Mouse (Mus musculus) liver, postnatal 0 days (tissue): ENCODE measurements around the gene Hist1h2ak. TPM values are rescaled to one million over a fixed set of nuclear protein-coding genes. Genes with fewer than 3 reads are reported as not detected.
"Not testable (repeated sequence)": the region's sequence is repeated elsewhere in the genome, so short reads cannot be mapped to it uniquely, and the experiment has no call there.

Experiments
- ATAC-seq: fragments of 200-750 bp; cut with Nextera tagmentation; 2 replicates; pipeline ENCODE4 v1.8.0; 2017; ENCODE audit warnings: mild to moderate bottlenecking, moderate library complexity
- DNase-seq: peaks from one replicate; pipeline ENCODE4 v3.0.0-alpha.2; 2016
- H3K27ac ChIP-seq: fragments of 300-500 bp; sonication (generic); 2 replicates; pipeline ENCODE4 v1.5.1; 2014; ENCODE audit warnings: antibody characterized with exemption, moderate library complexity, mild to moderate bottlenecking, low read depth
- H3K27me3 ChIP-seq: fragments of 300-500 bp; sonication (generic); 2 replicates; pipeline ENCODE4 v1.6.1; 2014; ENCODE audit warnings: low read length, control low read depth, mixed read lengths; ENCODE audit not compliant: insufficient read depth
- H3K36me3 ChIP-seq: fragments of 300-500 bp; sonication (generic); replicated peaks from 2 replicates; pipeline ENCODE4 v1.6.1; 2014; ENCODE audit warnings: mild to moderate bottlenecking, control low read depth, low read length, moderate library complexity, mixed read lengths; ENCODE audit not compliant: insufficient read depth
- H3K4me1 ChIP-seq: fragments of 300-500 bp; sonication (generic); 2 replicates; pipeline ENCODE4 v1.6.1; 2014; ENCODE audit warnings: antibody characterized with exemption, mild to moderate bottlenecking, control low read depth; ENCODE audit not compliant: insufficient read depth
- H3K4me2 ChIP-seq: fragments of 300-500 bp; sonication (generic); 2 replicates; pipeline ENCODE4 v1.6.1; 2014; ENCODE audit warnings: low read depth, mild to moderate bottlenecking, low read length, moderate library complexity, mixed read lengths
- H3K4me3 ChIP-seq: fragments of 300-500 bp; sonication (generic); 2 replicates; pipeline ENCODE4 v1.5.1; 2014; ENCODE audit warnings: low read depth, low read length
- H3K9ac ChIP-seq: fragments of 300-500 bp; sonication (generic); replicated peaks from 2 replicates; pipeline ENCODE4 v1.6.1; 2014; ENCODE audit warnings: mild to moderate bottlenecking, moderate library complexity
- H3K9me3 ChIP-seq: fragments of 300-500 bp; sonication (generic); 2 replicates; pipeline ENCODE4 v1.6.1; 2016; ENCODE audit warnings: mild to moderate bottlenecking, control low read depth, low read length, mixed read lengths
- CTCF ChIP-seq: sonication (generic); IDR thresholded peaks from 2 replicates; pipeline ENCODE4 v1.5.1; 2016; ENCODE audit warnings: antibody characterized with exemption, low read depth
- EP300 ChIP-seq: IDR thresholded peaks from 2 replicates; pipeline ENCODE4 v1.6.1; 2016; ENCODE audit warnings: antibody characterized with exemption, low read depth, mild to moderate bottlenecking
- WGBS: fragments of 180-500 bp; shearing (Covaris S2); extraction: QIAGEN DNeasy Blood & Tissue Kit; methylation state at CpG from one replicate; pipeline ENCODE4 v1.1.7; 2014; ENCODE audit not compliant: insufficient replicate concordance; 5-methylcytosine and 5-hydroxymethylcytosine counted together
- polyA plus RNA-seq: library from polyadenylated mRNA; unstranded; fragments of >200 nt; fragmentation: Nextera tagmentation; extraction: Ambion mirVana; gene quantifications from 2 replicates; pipeline ENCODE4 v1.2.1, GENCODE M21; 2015

Gene Hist1h2ak
- polyA plus RNA-seq, 1 experiment from 2014 or later = 62.3 TPM

DNA sequence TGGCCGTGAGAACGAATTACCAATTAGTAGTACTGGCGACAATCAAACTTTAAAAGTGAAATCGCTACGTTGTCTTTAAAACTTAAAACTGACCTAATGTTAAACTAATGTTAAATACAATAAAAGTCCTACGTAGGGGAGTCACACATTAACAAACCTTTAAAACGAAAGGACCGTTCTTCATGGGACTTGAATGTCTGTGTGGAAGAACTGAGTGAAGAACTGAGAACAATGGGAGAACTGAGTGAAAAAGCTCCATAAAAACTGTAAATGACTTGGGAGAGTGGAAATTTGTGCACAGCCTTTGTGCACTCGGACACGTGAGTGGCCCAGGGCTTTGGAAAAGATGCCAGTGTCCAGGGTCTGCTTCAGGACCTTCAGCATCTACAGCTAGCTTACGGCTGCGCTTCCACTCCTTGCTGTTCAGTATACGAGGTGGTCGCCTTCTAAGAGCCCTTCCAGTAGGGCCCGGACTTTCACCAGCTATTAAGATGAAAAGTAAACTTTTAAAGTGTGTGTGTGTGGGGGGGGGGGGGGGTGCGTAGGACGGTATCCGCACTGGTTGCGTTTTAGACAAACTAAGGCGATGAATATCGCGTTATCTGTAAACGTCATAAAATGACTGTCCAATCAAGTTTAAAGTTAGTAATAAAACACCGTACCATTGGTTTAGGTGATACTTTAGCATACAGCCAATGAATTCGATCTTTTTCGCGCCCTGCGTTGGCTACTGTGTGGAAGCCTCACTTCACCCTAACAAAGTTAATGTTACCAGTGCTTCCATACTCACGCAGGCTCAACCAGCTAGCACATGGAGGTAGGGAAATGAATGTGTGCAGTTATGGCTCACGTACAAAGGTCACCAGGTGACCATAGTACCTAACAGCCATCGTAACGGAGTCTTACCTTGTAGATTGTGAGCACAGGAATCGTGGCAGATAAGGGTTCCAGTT, 25.5 kb upstream of the Hist1h2ak start:
- no peaks in the 10 kb centered on the region for H3K36me3 ChIP-seq
- TF ChIP-seq CTCF (no peak), EP300 (no peak; the same call in 1 of the 2 replicates)
- peak overlapping the region; percentile 80 for H3K4me2 ChIP-seq
- peak overlapping the region; percentile 61 for H3K4me3 ChIP-seq
- peak overlapping the region; percentile 87 for H3K9ac ChIP-seq
- no peaks in the 10 kb centered on the region for H3K27me3 ChIP-seq
- H3K27ac ChIP-seq = peak overlapping the region; percentile 95
- H3K9me3 ChIP-seq = no peaks in the 10 kb centered on the region
- DNase-seq = peak; percentile 78
- ATAC-seq = peak; percentile 72
- WGBS = 3% methylated on average over 33 of the region's 33 CpGs
- peaks cover 13% of the 10 kb centered on the region for H3K4me1 ChIP-seq

DNA sequence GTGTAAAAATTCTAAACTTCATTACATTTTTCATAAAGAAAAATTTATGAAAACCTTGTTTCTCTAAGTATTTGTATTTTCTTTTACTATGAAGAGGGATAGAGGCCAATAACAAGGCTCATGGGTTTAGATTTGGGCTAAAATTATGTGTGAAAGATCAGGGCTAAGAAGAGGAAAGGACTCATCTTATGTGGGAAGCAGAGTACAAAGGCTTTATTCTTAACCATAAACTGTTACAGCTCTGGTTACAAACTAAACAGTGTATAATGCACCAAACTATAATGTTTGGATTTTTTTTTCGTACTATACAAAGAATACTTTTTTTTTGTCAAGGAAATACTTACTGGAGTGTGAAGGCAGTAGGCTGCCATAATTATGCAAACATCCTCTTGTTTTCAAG, 2.1 kb upstream of the Hist1h2ak start:
- no peaks in the 10 kb centered on the region for H3K9me3 ChIP-seq
- ATAC-seq (no peak), DNase-seq (no peak)
- H3K36me3 ChIP-seq = no peaks in the 10 kb centered on the region
- H3K27ac ChIP-seq = peak overlapping the region; percentile 83
- H3K4me1 ChIP-seq = peaks cover 10% of the 10 kb centered on the region
- TF ChIP-seq CTCF (no peak), EP300 (no peak)
- no peak overlapping the region for H3K9ac ChIP-seq
- peak overlapping the region; percentile 46 for H3K4me3 ChIP-seq
- H3K4me2 ChIP-seq = peak overlapping the region; percentile 70
- H3K27me3 ChIP-seq = no peaks in the 10 kb centered on the region
- 78% methylated on average over 1 of the region's 1 CpGs for WGBS

DNA sequence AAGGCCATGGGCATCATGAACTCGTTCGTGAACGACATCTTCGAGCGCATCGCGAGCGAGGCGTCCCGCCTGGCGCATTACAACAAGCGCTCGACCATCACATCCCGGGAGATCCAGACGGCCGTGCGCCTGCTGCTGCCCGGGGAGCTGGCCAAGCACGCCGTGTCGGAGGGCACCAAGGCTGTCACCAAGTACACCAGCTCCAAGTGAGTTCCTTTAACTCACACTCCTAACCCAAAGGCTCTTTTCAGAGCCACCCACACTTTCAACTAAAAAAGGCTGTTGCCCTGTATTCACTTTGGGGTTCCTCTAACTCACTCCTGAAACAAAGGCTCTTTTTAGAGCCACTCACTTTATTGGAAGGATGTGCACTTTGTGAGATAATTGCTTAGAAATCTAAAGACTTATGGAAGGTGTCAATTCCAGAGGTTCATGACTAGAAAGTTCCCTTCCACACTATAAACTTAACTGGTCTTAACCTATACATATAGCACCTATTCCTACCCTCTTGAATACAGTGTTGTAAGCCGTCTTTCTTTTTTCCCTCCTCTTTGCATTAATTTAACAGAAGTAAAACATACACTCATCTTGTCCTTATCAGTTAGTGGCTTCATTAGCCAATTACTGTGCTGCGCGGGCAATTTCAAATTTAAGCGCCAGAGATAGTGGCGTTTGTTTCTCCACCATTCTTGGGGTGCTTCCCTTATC, 821 bp upstream of the Hist1h2ak start:
- under 1% methylated on average over 15 of the region's 26 CpGs for WGBS
- DNase-seq = peak; percentile 76
- peak; percentile 1; the same call in 1 of the 2 replicates for ATAC-seq

DNA sequence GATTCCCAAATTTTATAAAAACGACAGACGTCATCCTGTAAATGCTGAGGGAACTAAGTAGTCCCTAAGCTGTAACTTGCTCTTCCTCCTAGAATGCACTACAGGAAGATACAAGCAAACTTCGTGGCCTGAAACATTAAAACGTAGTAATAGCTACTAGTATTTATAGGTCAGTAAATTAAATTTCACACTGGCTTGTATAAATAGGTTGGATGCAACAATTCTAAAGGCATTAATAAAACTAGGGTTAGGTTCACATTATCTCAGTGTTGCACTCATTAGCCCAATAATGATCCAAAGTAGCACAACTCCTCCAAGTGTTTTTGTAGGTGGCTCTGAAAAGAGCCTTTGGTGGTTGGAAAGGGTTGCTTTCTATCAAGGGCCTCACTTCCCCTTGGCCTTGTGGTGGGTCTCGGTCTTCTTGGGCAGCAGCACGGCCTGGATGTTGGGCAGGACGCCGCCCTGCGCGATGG, 540 bp downstream of the Hist1h2ak start:
- Histone ChIP-seq H3K9me3 (no peaks in the 10 kb centered on the region), H3K27me3 (no peaks in the 10 kb centered on the region), H3K36me3 (no peaks in the 10 kb centered on the region), H3K4me1 (peaks cover 15% of the 10 kb centered on the region), H3K27ac (peak overlapping the region; percentile 98), H3K4me2 (peak overlapping the region; percentile 67), H3K9ac (peak overlapping the region; percentile 78), H3K4me3 (peak overlapping the region; percentile 46)
- no peak for DNase-seq
- WGBS = 3% methylated on average over 10 of the region's 10 CpGs
- no peak for ATAC-seq
- TF ChIP-seq CTCF = no peak
- TF ChIP-seq EP300 = no peak

More for the DNA sequence above, 821 bp upstream of the Hist1h2ak start:
- peak overlapping the region; percentile 98 for H3K27ac ChIP-seq
- H3K9ac ChIP-seq = peak overlapping the region; percentile 60
- H3K4me1 ChIP-seq = peaks cover 13% of the 10 kb centered on the region
- TF ChIP-seq EP300 = peak; percentile 75; the same call in 1 of the 2 replicates
- not testable (repeated sequence) for H3K9me3 ChIP-seq, H3K27me3 ChIP-seq, H3K36me3 ChIP-seq
- H3K4me2 ChIP-seq = peak overlapping the region; percentile 70
- peak overlapping the region; percentile 46 for H3K4me3 ChIP-seq

DNA sequence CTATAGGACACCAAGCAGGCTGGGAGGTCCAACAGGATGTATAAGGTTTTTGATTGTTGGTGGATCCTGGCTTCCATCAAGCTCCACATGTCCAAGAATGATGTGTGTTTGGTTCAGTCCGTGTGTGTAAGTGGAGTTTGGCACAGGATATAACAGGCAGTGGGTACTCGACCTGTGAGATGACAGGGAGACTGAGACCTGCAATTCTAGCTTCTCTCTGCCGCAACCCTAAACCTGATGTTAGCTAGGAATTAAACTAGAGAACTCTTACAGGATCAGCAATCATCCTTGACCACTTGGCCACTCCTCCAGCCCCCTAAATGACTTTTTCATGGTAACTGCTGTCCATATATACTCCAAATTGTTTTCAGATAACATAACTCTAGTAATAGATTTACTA, 1.3 kb downstream of the Hist1h2ak start:
- H3K36me3 ChIP-seq = peaks cover 3% of the 10 kb centered on the region; the same call in 1 of the 2 replicates
- H3K9ac ChIP-seq = peak overlapping the region; percentile 78
- ATAC-seq (no peak), DNase-seq (peak; percentile 34)
- peaks cover 17% of the 10 kb centered on the region for H3K4me1 ChIP-seq
- no peaks in the 10 kb centered on the region for H3K27me3 ChIP-seq
- WGBS = 43% methylated on average over 3 of the region's 3 CpGs
- H3K27ac ChIP-seq = peak overlapping the region; percentile 98
- no peak for TF ChIP-seq EP300
- no peak for TF ChIP-seq CTCF
- no peaks in the 10 kb centered on the region for H3K9me3 ChIP-seq
- H3K4me3 ChIP-seq = peak overlapping the region; percentile 46
- H3K4me2 ChIP-seq = peak overlapping the region; percentile 67

DNA sequence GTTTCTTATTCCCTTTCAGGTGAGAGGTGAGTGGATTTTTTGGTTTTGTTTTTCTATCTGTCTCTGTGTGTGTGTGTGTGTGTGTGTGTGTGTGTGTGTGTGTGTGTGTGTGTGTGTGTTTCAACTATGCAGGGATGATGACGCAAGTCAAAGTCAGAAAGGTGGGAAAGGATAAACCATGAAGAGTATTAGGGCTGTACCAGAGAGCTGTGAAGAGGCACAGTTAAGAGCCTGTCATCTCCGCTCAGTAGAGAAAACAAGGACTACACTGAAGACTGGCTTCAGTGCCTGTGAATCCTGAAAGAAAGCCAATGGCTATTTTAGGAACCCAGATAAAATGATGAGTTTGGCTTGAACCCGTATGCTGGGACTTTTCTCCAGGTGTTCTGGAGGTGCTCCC, 1.8 kb downstream of the Hist1h2ak start:
- Histone ChIP-seq H3K27ac (peak overlapping the region; percentile 98), H3K4me3 (peak overlapping the region; percentile 46), H3K9ac (peak overlapping the region; percentile 78), H3K27me3 (no peaks in the 10 kb centered on the region), H3K4me2 (peak overlapping the region; percentile 67), H3K4me1 (peaks cover 19% of the 10 kb centered on the region), H3K36me3 (peaks cover 6% of the 10 kb centered on the region; the same call in 1 of the 2 replicates), H3K9me3 (no peaks in the 10 kb centered on the region)
- WGBS = 50% methylated on average over 3 of the region's 3 CpGs
- TF ChIP-seq EP300 (no peak), CTCF (no peak)
- ATAC-seq = no peak
- DNase-seq = no peak
